Mouse (Mus musculus): ENCODE results near the gene Gm12166. TPM values are rescaled to one million over a fixed set of nuclear protein-coding genes. Genes with fewer than 3 reads are reported as not detected.

Gm12166 gene
- polyA plus RNA-seq, 1 experiment from 2014 or later, result 4.0 TPM

Other genes with a start within 250 kb of the Gm12166 start
- 59.1 and 62.2 TPM in 2 replicates for gene Clint1, start 200.3 kb downstream of the Gm12166 start, polyA plus RNA-seq (2016; fragmentation: Nextera tagmentation; extraction: Ambion mirVana)
- 8.0 and 8.7 TPM in 2 replicates for gene Lsm11, start 107.4 kb downstream of the Gm12166 start, polyA plus RNA-seq (2016; fragmentation: Nextera tagmentation; extraction: Ambion mirVana)
- gene Thg1l, start 96.8 kb downstream of the Gm12166 start, polyA plus RNA-seq (2016; fragmentation: Nextera tagmentation; extraction: Ambion mirVana), result 13.5 and 15.6 TPM in 2 replicates
- gene Sox30, start 72.0 kb downstream of the Gm12166 start, polyA plus RNA-seq (2016; fragmentation: Nextera tagmentation; extraction: Ambion mirVana), result 0.14 TPM in 1 of 2 replicates, not detected in the other
- gene Adam19, start 3.7 kb upstream of the Gm12166 start, polyA plus RNA-seq (2016; fragmentation: Nextera tagmentation; extraction: Ambion mirVana), result 12.9 and 14.0 TPM in 2 replicates
- 0.65 and 0.66 TPM in 2 replicates for gene Nipal4, start 114.2 kb upstream of the Gm12166 start, polyA plus RNA-seq (2016; fragmentation: Nextera tagmentation; extraction: Ambion mirVana)
- gene Fndc9, start 183.2 kb upstream of the Gm12166 start, polyA plus RNA-seq (2016; fragmentation: Nextera tagmentation; extraction: Ambion mirVana), result 0.40 and 0.80 TPM in 2 replicates

Measured in hindbrain, embryonic 10.5 days (tissue).